Mouse (Mus musculus): ENCODE measurements around the gene Tufm.

Gene Tufm

GRCm38 (mm10) chr7:126464836-126465235 lies 22.3 kb upstream of the Tufm start:
- CTCF ChIA-PET: interaction anchor here (0.6 kb wide), 1 partner anchor 62 kb away, joined by 8 read pairs; no protein-coding TSS in a partner anchor

- CTCF ChIA-PET: no interaction called here
Observed at GRCm38 (mm10) chr7:126465246-126466030, 21.7 kb upstream of the Tufm start.

GRCm38 (mm10) chr7:126466116-126466515 lies 21.0 kb upstream of the Tufm start:
- CTCF ChIA-PET: interaction anchor here (0.9 kb wide), 1 partner anchor 680 kb away, joined by 5 read pairs; no protein-coding TSS in a partner anchor

GRCm38 (mm10) chr7:126466707-126467106 lies 20.5 kb upstream of the Tufm start:
- CTCF ChIA-PET: interaction anchor here (0.6 to 0.9 kb wide), 2 partner anchors 679 to 829 kb away, joined by 5 read pairs; no protein-coding TSS in a partner anchor

- CTCF ChIA-PET: interaction anchor here (0.5 to 0.9 kb wide), 4 partner anchors 150 to 828 kb away, joined by 4 to 8 read pairs (median 5); no protein-coding TSS in a partner anchor
Observed at GRCm38 (mm10) chr7:126467271-126467670, 19.9 kb upstream of the Tufm start.

- CTCF ChIA-PET: interaction anchor here (0.5 to 0.6 kb wide), 2 partner anchors 149 to 539 kb away, joined by 4 to 8 read pairs; no protein-coding TSS in a partner anchor
Observed at GRCm38 (mm10) chr7:126467834-126468627, 19.1 kb upstream of the Tufm start.

GRCm38 (mm10) chr7:126470077-126470476 lies 17.1 kb upstream of the Tufm start:
- CTCF ChIA-PET: interaction anchor here (0.7 kb wide), 1 partner anchor 640 kb away, joined by 9 read pairs; no protein-coding TSS in a partner anchor

- CTCF ChIA-PET: no interaction called here
Observed at GRCm38 (mm10) chr7:126471361-126471760, 15.8 kb upstream of the Tufm start.

GRCm38 (mm10) chr7:126471853-126472252 lies 15.3 kb upstream of the Tufm start:
- CTCF ChIA-PET: no interaction called here

GRCm38 (mm10) chr7:126472306-126472705 lies 14.9 kb upstream of the Tufm start:
- CTCF ChIA-PET: no interaction called here

GRCm38 (mm10) chr7:126472713-126473112 lies 14.4 kb upstream of the Tufm start:
- CTCF ChIA-PET: no interaction called here

GRCm38 (mm10) chr7:126473470-126474086 lies 13.6 kb upstream of the Tufm start:
- CTCF ChIA-PET: interaction anchor here (0.6 kb wide), 2 partner anchors 38 to 46 kb away, joined by 3 to 4 read pairs; no protein-coding TSS in a partner anchor

- CTCF ChIA-PET: interaction anchor here (1.5 kb wide), 1 partner anchor 13 kb away, joined by 7 read pairs; the partner anchor contains the start of gene Tufm
Observed at GRCm38 (mm10) chr7:126474486-126474955, 12.6 kb upstream of the Tufm start.

- CTCF ChIA-PET: interaction anchor here (0.6 to 1.5 kb wide), 2 partner anchors 12 to 30 kb away, joined by 7 to 10 read pairs; partner anchors contain the start of gene Tufm
Observed at GRCm38 (mm10) chr7:126474993-126475581, 12.1 kb upstream of the Tufm start, which contains the start of gene Sh2b1. Sh2b1 (minus strand) TSS chr7:126475424.

- CTCF ChIA-PET: interaction anchor here (1.5 kb wide), 1 partner anchor 46 kb away, joined by 4 read pairs; no protein-coding TSS in a partner anchor
Observed at GRCm38 (mm10) chr7:126481699-126482098, 5.5 kb upstream of the Tufm start.

GRCm38 (mm10) chr7:126482392-126482871 lies 4.7 kb upstream of the Tufm start:
- CTCF ChIA-PET: interaction anchor here (1.0 to 1.5 kb wide), 2 partner anchors 45 to 84 kb away, joined by 4 read pairs; no protein-coding TSS in a partner anchor

- CTCF ChIA-PET: interaction anchor here (0.5 to 1.0 kb wide), 2 partner anchors 13 to 24 kb away, joined by 3 to 7 read pairs; partner anchors contain the start of gene Sh2b1
Observed at GRCm38 (mm10) chr7:126487617-126488385, 640 bp downstream of the Tufm start.

- CTCF ChIA-PET: interaction anchor here (0.7 kb wide), 1 partner anchor 15 kb away, joined by 5 read pairs; no protein-coding TSS in a partner anchor
Observed at GRCm38 (mm10) chr7:126491005-126491404, 3.8 kb downstream of the Tufm start.

GRCm38 (mm10) chr7:126491973-126492372 lies 4.8 kb downstream of the Tufm start:
- CTCF ChIA-PET: no interaction called here

- CTCF ChIA-PET: no interaction called here
Observed at GRCm38 (mm10) chr7:126494120-126494519, 7.0 kb downstream of the Tufm start.
